Mouse (Mus musculus): Measurements from ENCODE around the gene Ntn1.

The Ntn1 gene

GRCm38 (mm10) chr11:68213896-68214295 is 186.7 kb downstream of the Ntn1 start:
- DNase-seq (ENCODE audit: low spot score in 2 of 2), result no peak

GRCm38 (mm10) chr11:68211924-68212578 is 188.6 kb downstream of the Ntn1 start:
- no peak for DNase-seq (ENCODE audit: low spot score in 2 of 2)

GRCm38 (mm10) chr11:68210714-68211113 is 189.9 kb downstream of the Ntn1 start:
- DNase-seq (ENCODE audit: low spot score in 2 of 2), result no peak

- DNase-seq (ENCODE audit: low spot score in 2 of 2), result no peak
Measured at GRCm38 (mm10) chr11:68209506-68209905, 191.1 kb downstream of the Ntn1 start.

- DNase-seq (ENCODE audit: low spot score in 2 of 2), result no peak
Measured at GRCm38 (mm10) chr11:68208582-68208981, 192.0 kb downstream of the Ntn1 start.

GRCm38 (mm10) chr11:68208023-68208422 is 192.6 kb downstream of the Ntn1 start:
- no peak for DNase-seq (ENCODE audit: low spot score in 2 of 2)

- DNase-seq (ENCODE audit: low spot score in 2 of 2), result peak in 1 of 2 experiments; percentile 18
Measured at GRCm38 (mm10) chr11:68205572-68206229, 194.9 kb downstream of the Ntn1 start.

- DNase-seq (ENCODE audit: low spot score in 2 of 2), result no peak
Measured at GRCm38 (mm10) chr11:68204407-68204806, 196.2 kb downstream of the Ntn1 start.

GRCm38 (mm10) chr11:68203658-68204315 is 196.8 kb downstream of the Ntn1 start:
- DNase-seq (ENCODE audit: low spot score in 2 of 2), result no peak

- no peak for DNase-seq (ENCODE audit: low spot score in 2 of 2)
Measured at GRCm38 (mm10) chr11:68202561-68202960, 198.1 kb downstream of the Ntn1 start.

- no peak for DNase-seq (ENCODE audit: low spot score in 2 of 2)
Measured at GRCm38 (mm10) chr11:68201811-68202459, 198.7 kb downstream of the Ntn1 start.

GRCm38 (mm10) chr11:68201063-68201462 is 199.6 kb downstream of the Ntn1 start:
- DNase-seq (ENCODE audit: low spot score in 2 of 2), result no peak

GRCm38 (mm10) chr11:68200500-68200899 is 200.1 kb downstream of the Ntn1 start:
- no peak for DNase-seq (ENCODE audit: low spot score in 2 of 2)

GRCm38 (mm10) chr11:68199801-68200423 is 200.7 kb downstream of the Ntn1 start:
- DNase-seq (ENCODE audit: low spot score in 2 of 2), result no peak

- no peak for DNase-seq (ENCODE audit: low spot score in 2 of 2)
Measured at GRCm38 (mm10) chr11:68199103-68199502, 201.5 kb downstream of the Ntn1 start.

- no peak for DNase-seq (ENCODE audit: low spot score in 2 of 2)
Measured at GRCm38 (mm10) chr11:68198696-68199095, 201.9 kb downstream of the Ntn1 start.

GRCm38 (mm10) chr11:68197471-68197870 is 203.2 kb downstream of the Ntn1 start:
- DNase-seq (ENCODE audit: low spot score in 2 of 2), result no peak

GRCm38 (mm10) chr11:68196566-68196965 is 204.1 kb downstream of the Ntn1 start:
- DNase-seq (ENCODE audit: low spot score in 2 of 2), result no peak

- no peak for DNase-seq (ENCODE audit: low spot score in 2 of 2)
Measured at GRCm38 (mm10) chr11:68195693-68196176, 204.9 kb downstream of the Ntn1 start.

GRCm38 (mm10) chr11:68195168-68195567 is 205.5 kb downstream of the Ntn1 start:
- no peak for DNase-seq (ENCODE audit: low spot score in 2 of 2)

GRCm38 (mm10) chr11:68190849-68191248 is 209.8 kb downstream of the Ntn1 start:
- peak in 1 of 2 experiments; percentile 41 for DNase-seq (ENCODE audit: low spot score in 2 of 2)

Measured in right cerebral cortex, postnatal 36 days (tissue).